In genomic region chr10:64086183-64086566, GRCm38 (mm10) we compare ENCODE assay signal across 11 mouse cellular contexts. TPM values are rescaled to one million over a fixed set of nuclear protein-coding genes. Genes with fewer than 3 reads are reported as not detected.
DNase-seq lines count a peak whose midpoint lies in the region; ATAC-seq and TF ChIP-seq lines count a peak whose summit lies in the region.
"Had no signal": no experiment of that assay in that cellular context is flagged by ENCODE, and none has a peak within 500 bp of the region (broad histone marks: within the 10 kb centered on the region; RNA-seq: fewer than 3 reads in every experiment).

No protein-coding gene starts in this region.

- no peaks in the 10 kb centered on the region for H3K27me3 ChIP-seq in forebrain, postnatal 0 days (ENCODE audit: insufficient read depth, low read length)
- peaks cover 20% of the 10 kb centered on the region for H3K27me3 ChIP-seq in midbrain, embryonic 12.5 days
- H3K27me3 ChIP-seq in liver, postnatal 0 days (ENCODE audit: insufficient read depth, low read length): peaks cover 26% of the 10 kb centered on the region

- H3K4me1 ChIP-seq in forebrain, postnatal 0 days (ENCODE audit: insufficient read depth): no peaks in the 10 kb centered on the region
- H3K4me1 ChIP-seq in midbrain, embryonic 12.5 days: peaks cover 37% of the 10 kb centered on the region
- no peaks in the 10 kb centered on the region for H3K4me1 ChIP-seq in liver, postnatal 0 days (ENCODE audit: insufficient read depth)

- WGBS in forebrain, postnatal 0 days: 48% methylated on average over 16 of the region's 16 CpGs
- 61% methylated on average over 16 of the region's 16 CpGs for WGBS in midbrain, embryonic 12.5 days
- WGBS in liver, postnatal 0 days (ENCODE audit: insufficient replicate concordance): 66% methylated on average over 16 of the region's 16 CpGs

- H3K27ac ChIP-seq in forebrain, postnatal 0 days (ENCODE audit: low read depth, low read length): no peak overlapping the region
- H3K27ac ChIP-seq in midbrain, embryonic 12.5 days (replicated peaks): no peak overlapping the region
- H3K27ac ChIP-seq in liver, postnatal 0 days (ENCODE audit: low read depth): no peak overlapping the region
- H3K27ac ChIP-seq: kidney, postnatal 0 days had no signal

- peak; percentile 13 to 39 for DNase-seq in cerebellum, postnatal 10 days
- no peak for DNase-seq in cerebellum, adult 11-12 months
- peak; percentile 44 to 56 for DNase-seq in cerebellum, postnatal 25 days
- no peak for DNase-seq in forebrain, postnatal 0 days
- no peak for DNase-seq in liver, postnatal 0 days
- DNase-seq in frontal cortex, postnatal 25 days (ENCODE audit: low spot score in 2 of 2): no peak
- DNase-seq in natural killer cell, adult 2 months (ENCODE audit: low spot score in 2 of 2): no peak
- DNase-seq: adrenal gland, postnatal 25 days had no signal

- H3K4me2 ChIP-seq in forebrain, postnatal 0 days (ENCODE audit: low read depth): peak overlapping the region; percentile 81
- peak overlapping the region; percentile 76 for H3K4me2 ChIP-seq in midbrain, embryonic 12.5 days (replicated peaks)
- H3K4me2 ChIP-seq in liver, postnatal 0 days (ENCODE audit: low read depth, low read length): no peak overlapping the region

- ATAC-seq in forebrain, postnatal 0 days: no peak
- ATAC-seq in midbrain, embryonic 12.5 days (ENCODE audit: low FRiP score, low read depth): no peak
- no peak for ATAC-seq in liver, postnatal 0 days

- TF ChIP-seq EP300 in liver, postnatal 0 days (IDR thresholded peaks at IDR 0.05; ENCODE audit: low read depth): no peak

- H3K36me3 ChIP-seq in forebrain, postnatal 0 days (ENCODE audit: insufficient read depth): no peaks in the 10 kb centered on the region
- no peaks in the 10 kb centered on the region for H3K36me3 ChIP-seq in midbrain, embryonic 12.5 days
- H3K36me3 ChIP-seq in liver, postnatal 0 days (replicated peaks; ENCODE audit: insufficient read depth, low read length): no peaks in the 10 kb centered on the region

- peak overlapping the region; percentile 71; the same call in 1 of the 2 replicates for H3K9ac ChIP-seq in forebrain, postnatal 0 days
- no peak overlapping the region for H3K9ac ChIP-seq in midbrain, embryonic 12.5 days (replicated peaks)
- no peak overlapping the region for H3K9ac ChIP-seq in liver, postnatal 0 days (replicated peaks)

- no peaks in the 10 kb centered on the region for H3K9me3 ChIP-seq in forebrain, postnatal 0 days (ENCODE audit: low read length)
- H3K9me3 ChIP-seq in midbrain, embryonic 12.5 days: no peaks in the 10 kb centered on the region
- no peaks in the 10 kb centered on the region for H3K9me3 ChIP-seq in liver, postnatal 0 days (ENCODE audit: low read length)

- no peak for TF ChIP-seq CTCF in forebrain, postnatal 0 days (IDR thresholded peaks at IDR 0.05; ENCODE audit: low read depth)
- TF ChIP-seq CTCF in liver, postnatal 0 days (IDR thresholded peaks at IDR 0.05; ENCODE audit: low read depth): no peak

- H3K4me3 ChIP-seq in forebrain, postnatal 0 days (ENCODE audit: low read depth, low read length): peak overlapping the region; percentile 57
- H3K4me3 ChIP-seq in midbrain, embryonic 12.5 days: peak overlapping the region; percentile 47
- no peak overlapping the region for H3K4me3 ChIP-seq in liver, postnatal 0 days (ENCODE audit: low read depth, low read length)

RNA-seq across cellular contexts. Expression of gene Lrrtm3, which starts 3.9 kb away (rescaled TPM):
- total RNA-seq in forebrain, postnatal 0 days (2014; rRNA removed): 26.0 and 29.9 TPM in 2 replicates
- polyA plus RNA-seq in forebrain, postnatal 0 days (2015; fragmentation: Nextera tagmentation; extraction: Ambion mirVana): 12.2 and 25.8 TPM in 2 replicates
- polyA plus RNA-seq in midbrain, embryonic 12.5 days (2016; fragmentation: Nextera tagmentation; extraction: Ambion mirVana): 3.4 and 5.7 TPM in 2 replicates
- polyA plus RNA-seq in liver, postnatal 0 days (2015; fragmentation: Nextera tagmentation; extraction: Ambion mirVana): 0.05 and 0.07 TPM in 2 replicates
- total RNA-seq: megakaryocyte, adult 5-6 weeks had no signal

Comparison
In these comparisons a context has a peak if more than half of its experiments do, and no peak if none do; other contexts are left out.
1. DNase-seq: peak in cerebellum, postnatal 10 days (2 of 2) and cerebellum, postnatal 25 days (2 of 2); none in cerebellum, adult 11-12 months (single experiment), forebrain, postnatal 0 days (single experiment), liver, postnatal 0 days (single experiment), frontal cortex, postnatal 25 days (0 of 2) and natural killer cell, adult 2 months (0 of 2).